ENCODE assay signal across 10 mouse cellular contexts in the genomic region with DNA sequence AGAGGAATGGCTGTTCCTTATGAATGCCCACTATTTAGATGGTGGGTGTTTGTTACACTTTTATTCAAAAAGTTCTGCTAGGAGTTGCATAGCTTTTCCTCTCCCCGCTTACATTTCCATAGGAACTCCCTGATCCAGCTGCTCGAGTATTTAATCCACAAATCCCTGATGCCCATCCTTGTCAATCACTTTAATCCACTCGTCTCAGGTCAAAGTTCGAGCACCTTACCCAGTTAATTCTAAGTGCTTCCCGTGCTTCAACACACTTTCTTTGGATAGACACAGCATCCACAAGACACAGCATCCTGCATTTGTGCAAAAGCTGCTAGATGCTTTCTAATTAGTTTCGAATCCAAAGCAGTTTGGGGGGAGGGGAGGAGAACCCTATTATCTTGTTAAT. TPM values are rescaled to one million over a fixed set of nuclear protein-coding genes. Genes with fewer than 3 reads are reported as not detected.
DNase-seq lines count a peak whose midpoint lies in the region; ATAC-seq lines count a peak whose summit lies in the region.
"Had no signal": no experiment of that assay in that cellular context is flagged by ENCODE, and none has a peak within 500 bp of the region (broad histone marks: within the 10 kb centered on the region; RNA-seq: fewer than 3 reads in every experiment).

No protein-coding gene starts in this region.

- no peak for DNase-seq in heart, embryonic 10.5 days (ENCODE audit: low spot score)
- DNase-seq in heart, adult 18-20 months, result no peak
- DNase-seq in midbrain, embryonic 10.5 days (ENCODE audit: low spot score), result no peak
- no peak for DNase-seq in midbrain, embryonic 14.5 days
- DNase-seq in gastrocnemius, adult 18-20 months (ENCODE audit: low spot score), result no peak
- DNase-seq: kidney, adult 18-20 months had no signal

- no peak overlapping the region for H3K27ac ChIP-seq in heart, embryonic 10.5 days
- no peak overlapping the region for H3K27ac ChIP-seq in midbrain, embryonic 10.5 days (replicated peaks)
- H3K27ac ChIP-seq in midbrain, embryonic 14.5 days (replicated peaks; ENCODE audit: low read depth, low read length), result no peak overlapping the region
- no peak overlapping the region for H3K27ac ChIP-seq in limb, embryonic 15.5 days
- no peak overlapping the region for H3K27ac ChIP-seq in stomach, embryonic 14.5 days (ENCODE audit: low read length)
- H3K27ac ChIP-seq: macrophage had no signal

- WGBS in heart, embryonic 10.5 days, result 65% methylated on average over 6 of the region's 6 CpGs
- WGBS in midbrain, embryonic 10.5 days, result 19% methylated on average over 6 of the region's 6 CpGs
- 11% methylated on average over 6 of the region's 6 CpGs for WGBS in midbrain, embryonic 14.5 days
- WGBS in limb, embryonic 15.5 days, result 60% methylated on average over 6 of the region's 6 CpGs
- 46% methylated on average over 6 of the region's 6 CpGs for WGBS in stomach, embryonic 14.5 days

- no peak for ATAC-seq in midbrain, embryonic 14.5 days (ENCODE audit: low FRiP score, low TSS enrichment)
- ATAC-seq in limb, embryonic 15.5 days (ENCODE audit: insufficient number of reproducible peaks, low FRiP score, low TSS enrichment, low read depth), result no peak
- no peak for ATAC-seq in stomach, embryonic 14.5 days (ENCODE audit: insufficient number of reproducible peaks, insufficient read depth, low FRiP score, low read depth)
- no peak for ATAC-seq in granulocyte monocyte progenitor cell, adult 5-6 weeks (replicated peaks; ENCODE audit: poor library complexity, severe bottlenecking)

- H3K36me3 ChIP-seq in heart, embryonic 10.5 days, result peaks cover 15% of the 10 kb centered on the region
- H3K36me3 ChIP-seq in midbrain, embryonic 10.5 days, result no peaks in the 10 kb centered on the region
- H3K36me3 ChIP-seq in midbrain, embryonic 14.5 days (ENCODE audit: control insufficient read depth, insufficient read depth, low read length), result no peaks in the 10 kb centered on the region
- H3K36me3 ChIP-seq in limb, embryonic 15.5 days, result peaks cover 3% of the 10 kb centered on the region; the same call in 1 of the 2 replicates
- H3K36me3 ChIP-seq in stomach, embryonic 14.5 days (ENCODE audit: control insufficient read depth, insufficient read depth, low read length), result no peaks in the 10 kb centered on the region

- peak overlapping the region; percentile 90 for H3K4me3 ChIP-seq in heart, embryonic 10.5 days
- peak overlapping the region; percentile 76 for H3K4me3 ChIP-seq in midbrain, embryonic 10.5 days
- no peak overlapping the region for H3K4me3 ChIP-seq in midbrain, embryonic 14.5 days (replicated peaks; ENCODE audit: low read depth, low read length)
- H3K4me3 ChIP-seq in limb, embryonic 15.5 days, result peak overlapping the region; percentile 79; the same call in 1 of the 2 replicates
- H3K4me3 ChIP-seq in stomach, embryonic 14.5 days (ENCODE audit: low read depth, low read length), result 0 out of 2 replicates have a peak overlapping the region, but pooled peaks have one; percentile 8

- no peaks in the 10 kb centered on the region for H3K9me3 ChIP-seq in heart, embryonic 10.5 days
- H3K9me3 ChIP-seq in midbrain, embryonic 10.5 days (replicated peaks), result no peaks in the 10 kb centered on the region
- no peaks in the 10 kb centered on the region for H3K9me3 ChIP-seq in midbrain, embryonic 14.5 days (ENCODE audit: control insufficient read depth, low read length)
- no peaks in the 10 kb centered on the region for H3K9me3 ChIP-seq in limb, embryonic 15.5 days
- H3K9me3 ChIP-seq in stomach, embryonic 14.5 days (ENCODE audit: control insufficient read depth, low read depth, low read length), result no peaks in the 10 kb centered on the region

- peaks cover 56% of the 10 kb centered on the region for H3K4me1 ChIP-seq in heart, embryonic 10.5 days
- peaks cover 38% of the 10 kb centered on the region for H3K4me1 ChIP-seq in midbrain, embryonic 10.5 days
- peaks cover 10% of the 10 kb centered on the region for H3K4me1 ChIP-seq in midbrain, embryonic 14.5 days (ENCODE audit: control insufficient read depth, insufficient read depth, low read length)
- H3K4me1 ChIP-seq in limb, embryonic 15.5 days, result peaks cover 37% of the 10 kb centered on the region
- peaks cover 10% of the 10 kb centered on the region; the same call in 1 of the 2 replicates for H3K4me1 ChIP-seq in stomach, embryonic 14.5 days (ENCODE audit: control insufficient read depth, insufficient read depth, low read length)

- no peak overlapping the region for H3K9ac ChIP-seq in midbrain, embryonic 14.5 days (replicated peaks; ENCODE audit: low read length)
- no peak overlapping the region for H3K9ac ChIP-seq in limb, embryonic 15.5 days
- no peak overlapping the region for H3K9ac ChIP-seq in stomach, embryonic 14.5 days (replicated peaks; ENCODE audit: low read depth, low read length)

- no peak overlapping the region for H3K4me2 ChIP-seq in midbrain, embryonic 14.5 days (ENCODE audit: low read length)
- peak overlapping the region; percentile 67; the same call in 1 of the 2 replicates for H3K4me2 ChIP-seq in limb, embryonic 15.5 days
- peak overlapping the region; percentile 64 for H3K4me2 ChIP-seq in stomach, embryonic 14.5 days (replicated peaks; ENCODE audit: low read depth, low read length)

- no peaks in the 10 kb centered on the region for H3K27me3 ChIP-seq in heart, embryonic 10.5 days (ENCODE audit: insufficient read depth, poor library complexity, severe bottlenecking)
- H3K27me3 ChIP-seq in midbrain, embryonic 10.5 days (ENCODE audit: low read depth, poor library complexity, severe bottlenecking), result peaks cover 56% of the 10 kb centered on the region
- no peaks in the 10 kb centered on the region for H3K27me3 ChIP-seq in midbrain, embryonic 14.5 days (ENCODE audit: control insufficient read depth, insufficient read depth, low read length)
- H3K27me3 ChIP-seq in limb, embryonic 15.5 days, result no peaks in the 10 kb centered on the region
- H3K27me3 ChIP-seq in stomach, embryonic 14.5 days (ENCODE audit: control insufficient read depth, insufficient read depth, low read length), result no peaks in the 10 kb centered on the region

RNA-seq across cellular contexts. Expression of gene Hadh, which starts 1.5 kb away (rescaled TPM):
- 113 and 129 TPM in 2 replicates for polyA plus RNA-seq in heart, embryonic 10.5 days (2016; fragmentation: Nextera tagmentation; extraction: Ambion mirVana)
- total RNA-seq in heart, adult 18-20 months (2021), result 100 to 1,000 TPM; 762 to 848 TPM
- polyA plus RNA-seq in midbrain, embryonic 10.5 days (2016; fragmentation: Nextera tagmentation; extraction: Ambion mirVana), result 78.5 and 79.3 TPM in 2 replicates
- polyA plus RNA-seq in midbrain, embryonic 14.5 days (2014; fragmentation: Nextera tagmentation; extraction: Ambion mirVana), result 20.8 and 26.5 TPM in 2 replicates
- polyA plus RNA-seq in limb, embryonic 15.5 days (2015; fragmentation: Nextera tagmentation; extraction: Ambion mirVana), result 113 and 115 TPM in 2 replicates
- 139 and 146 TPM in 2 replicates for polyA plus RNA-seq in stomach, embryonic 14.5 days (2014; fragmentation: Nextera tagmentation; extraction: Ambion mirVana)
- 57.0 and 60.6 TPM in 2 replicates for total RNA-seq in granulocyte monocyte progenitor cell, adult 5-6 weeks (2014; fragmentation: Nextera tagmentation)
- total RNA-seq in granulocyte monocyte progenitor cell, adult 5-6 weeks (2017), result 73.5 and 74.7 TPM in 2 replicates
- 100 to 1,000 TPM; 157 to 189 TPM for total RNA-seq in gastrocnemius, adult 18-20 months (2021)

RNA-seq across cellular contexts. Expression of gene Cyp2u1, which starts 32.6 kb away (rescaled TPM):
- 3.7 and 7.0 TPM in 2 replicates for polyA plus RNA-seq in heart, embryonic 10.5 days (2016; fragmentation: Nextera tagmentation; extraction: Ambion mirVana)
- 10 to 100 TPM; 31.5 to 32.9 TPM for total RNA-seq in heart, adult 18-20 months (2021)
- polyA plus RNA-seq in midbrain, embryonic 10.5 days (2016; fragmentation: Nextera tagmentation; extraction: Ambion mirVana), result 1.2 and 1.8 TPM in 2 replicates
- polyA plus RNA-seq in midbrain, embryonic 14.5 days (2014; fragmentation: Nextera tagmentation; extraction: Ambion mirVana), result 6.4 and 6.7 TPM in 2 replicates
- polyA plus RNA-seq in limb, embryonic 15.5 days (2015; fragmentation: Nextera tagmentation; extraction: Ambion mirVana), result 1.2 and 1.3 TPM in 2 replicates
- polyA plus RNA-seq in stomach, embryonic 14.5 days (2014; fragmentation: Nextera tagmentation; extraction: Ambion mirVana), result 2.3 and 3.0 TPM in 2 replicates
- total RNA-seq in granulocyte monocyte progenitor cell, adult 5-6 weeks (2014; fragmentation: Nextera tagmentation), result 0.06 TPM in 1 of 2 replicates, not detected in the other
- 0.15 and 0.78 TPM in 2 replicates for total RNA-seq in granulocyte monocyte progenitor cell, adult 5-6 weeks (2017)
- total RNA-seq in gastrocnemius, adult 18-20 months (2021), result 10 to 100 TPM; 14.8 to 16.5 TPM
